Mouse (Mus musculus) midbrain, postnatal 0 days (tissue): ENCODE results near the gene Net1. TPM values are rescaled to one million over a fixed set of nuclear protein-coding genes. Genes with fewer than 3 reads are reported as not detected.

Experiments used
- ATAC-seq: fragments of 200-750 bp; cut with Nextera tagmentation; 2 replicates; pipeline ENCODE4 v1.8.0; 2017; ENCODE audit warnings: moderate number of reproducible peaks, mild to moderate bottlenecking, moderate TSS enrichment, moderate library complexity; ENCODE audit not compliant: low FRiP score
- DNase-seq: peaks from one replicate; pipeline ENCODE4 v3.0.0-alpha.2; 2015; ENCODE audit warnings: low spot score
- H3K27ac ChIP-seq: fragments of 300-500 bp; sonication (generic); 2 replicates; pipeline ENCODE4 v1.5.1; 2014; ENCODE audit warnings: low read depth, mild to moderate bottlenecking, low read length, mixed read lengths
- H3K27me3 ChIP-seq: fragments of 300-500 bp; sonication (generic); 2 replicates; pipeline ENCODE4 v1.6.1; 2014; ENCODE audit warnings: low read length, control low read depth, mixed read lengths; ENCODE audit not compliant: insufficient read depth
- H3K36me3 ChIP-seq: fragments of 300-500 bp; sonication (generic); 2 replicates; pipeline ENCODE4 v1.6.1; 2014; ENCODE audit warnings: low read length, control low read depth, mixed read lengths; ENCODE audit not compliant: insufficient read depth
- H3K4me1 ChIP-seq: fragments of 300-500 bp; sonication (generic); 2 replicates; pipeline ENCODE4 v1.6.1; 2014; ENCODE audit warnings: mild to moderate bottlenecking, control low read depth, antibody characterized with exemption, low read length, mixed read lengths; ENCODE audit not compliant: insufficient read depth
- H3K4me2 ChIP-seq: fragments of 300-500 bp; sonication (generic); 2 replicates; pipeline ENCODE4 v1.6.1; 2014; ENCODE audit warnings: low read depth, mild to moderate bottlenecking, low read length, mixed read lengths; ENCODE audit not compliant: poor library complexity, severe bottlenecking
- H3K4me3 ChIP-seq: fragments of 300-500 bp; sonication (generic); 2 replicates; pipeline ENCODE4 v1.5.1; 2014; ENCODE audit warnings: low read depth, mild to moderate bottlenecking, low read length, moderate library complexity
- H3K9ac ChIP-seq: fragments of 300-500 bp; sonication (generic); replicated peaks from 2 replicates; pipeline ENCODE4 v1.6.1; 2014; ENCODE audit warnings: mild to moderate bottlenecking, low read length, moderate library complexity, mixed read lengths; ENCODE audit not compliant: poor library complexity, severe bottlenecking
- H3K9me3 ChIP-seq: fragments of 300-500 bp; sonication (generic); 2 replicates; pipeline ENCODE4 v1.6.1; 2016; ENCODE audit warnings: low read length, control low read depth
- CTCF ChIP-seq: IDR thresholded peaks from 2 replicates; pipeline ENCODE4 v1.5.1; 2016; ENCODE audit warnings: antibody characterized with exemption, mild to moderate bottlenecking
- WGBS: fragments of 180-500 bp; shearing (Covaris S2); extraction: QIAGEN DNeasy Blood & Tissue Kit; methylation state at CpG from one replicate; pipeline ENCODE4 v1.1.7; 2014; 5-methylcytosine and 5-hydroxymethylcytosine counted together
- polyA plus RNA-seq: library from polyadenylated mRNA; unstranded; fragments of >200 nt; fragmentation: Nextera tagmentation; extraction: Ambion mirVana; gene quantifications from 2 replicates; pipeline ENCODE4 v1.2.1, GENCODE M21; 2015
- total RNA-seq: library from RNA; depleted of rRNA; stranded (reverse); fragments of >200 nt; gene quantifications from 2 replicates; pipeline ENCODE4 v1.2.3, GENCODE M21; 2014

Gene Net1
- total and polyA plus RNA-seq, 2 experiments from 2014 or later: 12.3 to 17.7 TPM

DNA sequence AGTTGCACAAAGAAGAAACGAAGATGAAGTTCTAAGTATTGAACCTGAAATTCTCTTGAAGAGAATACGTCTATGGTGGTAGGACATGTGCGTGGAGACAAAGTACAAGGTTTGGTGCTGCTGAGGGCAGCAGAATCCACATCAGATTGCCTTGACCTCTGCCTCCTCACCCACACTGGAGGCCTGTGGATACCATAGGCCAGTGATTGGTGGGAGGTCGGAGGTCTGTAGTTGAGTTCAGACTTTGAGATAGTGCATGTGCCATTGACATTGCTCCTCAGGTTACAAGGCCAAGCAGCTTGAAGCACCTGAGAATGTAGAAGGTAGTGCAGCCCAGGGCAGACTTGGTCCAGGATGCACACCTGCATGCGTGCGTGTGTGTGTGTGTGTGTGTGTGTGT is 8.0 kb upstream of the Net1 start:
- Histone ChIP-seq H3K9ac (no peak overlapping the region), H3K27me3 (no peaks in the 10 kb centered on the region), H3K27ac (no peak overlapping the region), H3K4me1 (no peaks in the 10 kb centered on the region), H3K9me3 (no peaks in the 10 kb centered on the region), H3K36me3 (no peaks in the 10 kb centered on the region), H3K4me2 (no peak overlapping the region), H3K4me3 (no peak overlapping the region)
- TF ChIP-seq CTCF: no peak
- ATAC-seq (no peak), DNase-seq (no peak)
- WGBS: 87% methylated on average over 6 of the region's 6 CpGs

- Histone ChIP-seq H3K27me3 (no peaks in the 10 kb centered on the region), H3K4me2 (no peak overlapping the region), H3K27ac (no peak overlapping the region), H3K4me1 (no peaks in the 10 kb centered on the region), H3K9ac (no peak overlapping the region), H3K4me3 (no peak overlapping the region), H3K36me3 (no peaks in the 10 kb centered on the region), H3K9me3 (no peaks in the 10 kb centered on the region)
- no peak for DNase-seq
- no peak for TF ChIP-seq CTCF
- ATAC-seq: no peak
- 86% methylated on average over 6 of the region's 6 CpGs for WGBS
Observed at GRCm38 (mm10) chr13:3925632-3926031, 7.6 kb upstream of the Net1 start.

GRCm38 (mm10) chr13:3924483-3924882 is 6.5 kb upstream of the Net1 start:
- no peak for ATAC-seq
- H3K36me3 ChIP-seq: no peaks in the 10 kb centered on the region
- no peak for TF ChIP-seq CTCF
- DNase-seq: no peak
- no peak overlapping the region for H3K27ac ChIP-seq
- WGBS: 90% methylated on average over 5 of the region's 5 CpGs
- no peak overlapping the region for H3K9ac ChIP-seq
- no peaks in the 10 kb centered on the region for H3K9me3 ChIP-seq
- H3K4me2 ChIP-seq: no peak overlapping the region
- no peaks in the 10 kb centered on the region for H3K4me1 ChIP-seq
- H3K4me3 ChIP-seq: no peak overlapping the region
- H3K27me3 ChIP-seq: no peaks in the 10 kb centered on the region

DNA sequence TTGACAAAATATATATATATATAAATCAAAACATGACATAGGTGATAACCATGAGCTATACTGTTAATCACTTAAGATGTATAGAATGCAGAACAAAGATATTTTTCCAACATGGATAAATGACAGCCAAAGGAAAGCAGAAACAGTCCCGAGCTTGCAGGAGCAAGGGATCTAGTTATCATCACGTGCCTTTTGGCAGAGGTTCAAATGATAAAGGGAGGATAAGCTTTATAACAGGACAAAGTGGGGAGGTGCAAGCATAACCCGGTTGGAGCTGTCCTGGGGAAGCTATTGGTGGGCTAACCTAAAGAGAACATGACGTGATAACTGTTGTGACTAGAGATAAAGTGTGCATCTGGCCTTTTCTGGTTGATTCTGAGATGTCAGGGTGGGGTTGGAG is 4.5 kb downstream of the Net1 start:
- TF ChIP-seq CTCF: no peak
- WGBS: 89% methylated on average over 4 of the region's 4 CpGs
- H3K9me3 ChIP-seq: no peaks in the 10 kb centered on the region

DNA sequence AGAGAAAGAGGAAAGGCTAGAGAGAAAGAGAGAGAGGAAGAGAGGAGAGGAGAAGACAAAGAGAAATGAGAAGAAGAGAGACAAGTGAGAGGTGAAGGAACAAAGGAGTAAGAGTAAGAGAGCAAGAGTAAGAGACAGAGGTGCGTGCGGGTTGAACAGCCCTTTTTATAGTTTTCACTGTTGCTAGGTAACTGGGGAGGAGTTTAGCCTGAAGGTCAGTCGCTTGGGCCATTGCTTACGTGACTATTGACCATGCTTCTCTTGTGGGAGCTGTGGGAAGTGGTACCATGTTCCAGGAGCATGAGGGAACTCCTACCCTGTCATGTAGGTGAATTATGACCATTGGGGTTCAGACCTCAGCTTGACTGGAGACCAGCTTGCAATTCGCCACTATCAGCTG is 7.7 kb downstream of the Net1 start:
- Histone ChIP-seq H3K4me2 (no peak overlapping the region), H3K9ac (no peak overlapping the region), H3K27me3 (no peaks in the 10 kb centered on the region), H3K9me3 (no peaks in the 10 kb centered on the region), H3K4me1 (no peaks in the 10 kb centered on the region), H3K27ac (no peak overlapping the region), H3K4me3 (no peak overlapping the region), H3K36me3 (no peaks in the 10 kb centered on the region)
- no peak for DNase-seq
- TF ChIP-seq CTCF: no peak
- whole genome bisulfite sequencing: 84% methylated on average over 5 of the region's 5 CpGs
- ATAC-seq: no peak

More for the DNA sequence above, 4.5 kb downstream of the Net1 start:
- no peak overlapping the region for H3K9ac ChIP-seq
- DNase-seq: no peak
- H3K4me2 ChIP-seq: no peak overlapping the region
- H3K27ac ChIP-seq: no peak overlapping the region
- ATAC-seq: no peak
- no peaks in the 10 kb centered on the region for H3K4me1 ChIP-seq
- no peaks in the 10 kb centered on the region for H3K27me3 ChIP-seq
- no peaks in the 10 kb centered on the region for H3K36me3 ChIP-seq
- H3K4me3 ChIP-seq: no peak overlapping the region

DNA sequence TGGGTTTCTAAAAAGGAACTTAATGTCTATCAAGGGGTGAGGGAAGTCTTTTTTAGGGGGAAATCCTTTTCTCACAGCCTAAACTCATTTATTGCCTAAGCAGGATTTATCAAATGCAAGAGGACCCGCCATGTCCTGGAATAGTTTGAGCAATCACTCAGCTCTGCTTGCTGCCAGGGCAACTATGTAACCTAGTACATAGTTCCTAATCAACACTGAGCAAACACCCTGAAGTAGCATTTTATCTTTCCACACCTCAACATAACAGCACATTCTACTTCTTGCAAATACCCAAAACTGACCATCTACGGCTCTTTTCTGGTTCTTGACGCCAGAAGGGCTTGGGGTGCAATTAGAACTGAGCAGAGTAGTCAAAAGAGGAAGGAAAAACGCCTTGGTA is 9.8 kb downstream of the Net1 start:
- H3K4me3 ChIP-seq: no peak overlapping the region
- no peaks in the 10 kb centered on the region for H3K27me3 ChIP-seq
- H3K9ac ChIP-seq: no peak overlapping the region
- 90% methylated on average over 4 of the region's 4 CpGs for WGBS
- H3K36me3 ChIP-seq: no peaks in the 10 kb centered on the region
- no peaks in the 10 kb centered on the region for H3K9me3 ChIP-seq
- no peak overlapping the region for H3K27ac ChIP-seq
- DNase-seq (no peak), ATAC-seq (no peak)
- no peak for TF ChIP-seq CTCF
- no peak overlapping the region for H3K4me2 ChIP-seq
- H3K4me1 ChIP-seq: no peaks in the 10 kb centered on the region
